Mouse (Mus musculus): ENCODE data around the gene Rcsd1. TPM values are rescaled to one million over a fixed set of nuclear protein-coding genes. Genes with fewer than 3 reads are reported as not detected.

Gene Rcsd1
- polyA plus RNA-seq, 1 experiment from 2014 or later = 53.7 TPM

DNA sequence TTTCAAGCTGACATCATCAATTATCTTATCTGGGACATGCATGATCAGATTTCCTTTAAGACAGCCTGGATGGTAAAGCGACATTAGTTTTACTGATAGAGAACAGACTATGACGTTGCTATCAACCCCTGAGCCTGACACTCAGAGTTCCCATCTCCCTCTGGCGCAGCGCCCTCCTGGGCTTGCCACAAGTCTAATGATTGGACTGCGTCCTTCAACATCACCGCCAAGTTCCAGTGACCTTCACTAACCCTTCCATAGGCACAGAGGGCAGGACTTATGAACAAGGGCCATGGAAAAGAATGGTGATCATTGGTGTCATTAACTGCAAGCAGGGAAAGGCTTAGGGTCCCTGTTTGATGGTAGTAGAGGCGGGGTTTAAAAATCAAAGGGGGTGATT is 12.7 kb downstream of the Rcsd1 start:
- 77% methylated on average over 7 of the region's 7 CpGs for WGBS
- Histone ChIP-seq H3K4me3 (replicated peaks; ENCODE audit: low read depth, low read length) (no peak overlapping the region), H3K27ac (no peak overlapping the region), H3K9ac (ENCODE audit: low read depth, low read length) (no peak overlapping the region), H3K36me3 (ENCODE audit: insufficient read depth, low read length) (no peaks in the 10 kb centered on the region), H3K27me3 (ENCODE audit: insufficient read depth, low read length) (no peaks in the 10 kb centered on the region), H3K9me3 (replicated peaks; ENCODE audit: low read length) (no peaks in the 10 kb centered on the region), H3K4me2 (ENCODE audit: low read length) (no peak overlapping the region), H3K4me1 (replicated peaks; ENCODE audit: insufficient read depth, low read length) (peaks cover 59% of the 10 kb centered on the region)
- DNase-seq (ENCODE audit: low spot score) (no peak), ATAC-seq (replicated peaks; ENCODE audit: low FRiP score, low read depth) (no peak)
- no peak for TF ChIP-seq CTCF (IDR thresholded peaks at IDR 0.05; ENCODE audit: low read depth)

DNA sequence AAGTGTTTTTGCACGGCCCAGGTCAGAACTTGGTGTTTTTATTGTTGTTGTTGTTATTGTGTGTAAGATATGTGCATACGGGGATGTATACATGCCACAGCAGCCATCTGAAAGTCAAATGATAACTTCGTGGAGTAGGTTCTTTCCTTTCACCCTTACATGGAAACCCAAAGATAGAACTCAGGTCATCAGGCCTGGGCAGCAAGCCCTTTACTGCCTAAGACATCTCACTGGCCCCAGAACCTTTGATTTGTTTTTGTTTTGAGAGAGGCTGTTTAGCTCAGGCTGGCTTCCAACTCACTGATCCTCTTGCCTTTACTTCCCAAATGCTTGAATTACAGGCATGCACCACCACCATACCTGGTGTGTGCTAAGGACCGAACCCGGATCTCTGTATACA is 13.5 kb downstream of the Rcsd1 start:
- 70% methylated on average over 5 of the region's 5 CpGs for WGBS
- Histone ChIP-seq H3K4me2 (ENCODE audit: low read length) (no peak overlapping the region), H3K4me3 (replicated peaks; ENCODE audit: low read depth, low read length) (no peak overlapping the region), H3K9me3 (replicated peaks; ENCODE audit: low read length) (no peaks in the 10 kb centered on the region), H3K27ac (peak overlapping the region; percentile 58; the same call in 1 of the 2 replicates), H3K4me1 (replicated peaks; ENCODE audit: insufficient read depth, low read length) (peaks cover 58% of the 10 kb centered on the region), H3K27me3 (ENCODE audit: insufficient read depth, low read length) (no peaks in the 10 kb centered on the region), H3K9ac (ENCODE audit: low read depth, low read length) (no peak overlapping the region), H3K36me3 (ENCODE audit: insufficient read depth, low read length) (no peaks in the 10 kb centered on the region)
- ATAC-seq (replicated peaks; ENCODE audit: low FRiP score, low read depth) (no peak), DNase-seq (ENCODE audit: low spot score) (no peak)
- TF ChIP-seq CTCF (IDR thresholded peaks at IDR 0.05; ENCODE audit: low read depth) = no peak

DNA sequence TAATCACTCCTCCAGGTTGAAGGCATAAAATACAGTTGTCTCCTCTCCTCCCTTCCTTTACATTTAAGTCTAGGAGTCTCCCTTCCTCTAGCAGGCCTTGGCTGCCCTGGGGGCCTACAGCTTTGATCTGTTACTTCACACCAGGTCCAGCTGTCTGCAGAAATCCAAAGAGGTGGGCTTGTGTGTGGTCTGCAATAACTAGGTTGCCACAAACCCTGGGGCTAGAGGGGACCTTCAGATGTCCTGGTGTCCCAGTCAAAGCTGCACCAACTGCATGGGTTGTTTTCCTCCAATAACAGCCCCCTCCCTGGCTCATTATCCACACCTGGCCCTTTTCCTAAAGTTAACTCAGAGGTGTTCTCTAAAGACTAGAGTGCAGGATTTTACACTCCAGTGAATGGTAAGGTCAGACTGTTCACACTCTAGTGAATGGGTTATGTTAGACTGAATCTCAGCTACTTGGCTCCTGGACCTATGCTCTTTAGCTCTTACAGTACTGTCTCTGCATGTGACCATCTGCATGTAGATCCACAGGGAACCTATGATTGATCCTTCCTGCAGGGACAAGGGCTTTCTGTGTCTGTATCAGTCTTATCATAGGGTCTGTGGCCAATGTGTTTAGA is 14.1 kb downstream of the Rcsd1 start:
- ATAC-seq (replicated peaks; ENCODE audit: low FRiP score, low read depth) (no peak; the same call in 1 of the 2 replicates), DNase-seq (ENCODE audit: low spot score) (no peak)
- no peak for TF ChIP-seq CTCF (IDR thresholded peaks at IDR 0.05; ENCODE audit: low read depth)
- H3K27me3 ChIP-seq (ENCODE audit: insufficient read depth, low read length) = no peaks in the 10 kb centered on the region
- no peak overlapping the region for H3K9ac ChIP-seq (ENCODE audit: low read depth, low read length)
- peaks cover 57% of the 10 kb centered on the region for H3K4me1 ChIP-seq (replicated peaks; ENCODE audit: insufficient read depth, low read length)
- H3K27ac ChIP-seq = peak overlapping the region; percentile 58; the same call in 1 of the 2 replicates
- no peak overlapping the region for H3K4me3 ChIP-seq (replicated peaks; ENCODE audit: low read depth, low read length)
- H3K4me2 ChIP-seq (ENCODE audit: low read length) = no peak overlapping the region
- H3K36me3 ChIP-seq (ENCODE audit: insufficient read depth, low read length) = no peaks in the 10 kb centered on the region
- H3K9me3 ChIP-seq (replicated peaks; ENCODE audit: low read length) = no peaks in the 10 kb centered on the region

DNA sequence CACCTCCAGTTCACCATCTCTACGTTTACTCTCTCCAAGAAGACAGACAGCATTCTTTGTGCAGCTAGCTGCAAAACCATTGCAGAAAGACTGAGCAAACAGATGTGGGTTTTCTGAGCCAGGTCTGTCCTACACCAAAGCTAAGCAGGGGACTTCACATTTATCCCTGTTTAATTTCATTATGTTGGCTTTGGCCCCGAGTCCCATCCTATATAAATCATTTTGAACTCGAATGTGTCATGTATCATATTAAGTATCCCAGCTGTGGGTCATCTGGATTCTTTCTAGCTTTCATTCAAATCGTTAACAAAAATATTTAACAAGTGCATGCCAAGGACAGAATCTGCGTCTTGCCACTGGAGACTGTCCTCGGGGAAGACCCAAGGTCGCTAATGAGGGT is 15.7 kb downstream of the Rcsd1 start:
- no peak overlapping the region for H3K4me3 ChIP-seq (replicated peaks; ENCODE audit: low read depth, low read length)
- no peaks in the 10 kb centered on the region for H3K9me3 ChIP-seq (replicated peaks; ENCODE audit: low read length)
- peaks cover 50% of the 10 kb centered on the region for H3K4me1 ChIP-seq (replicated peaks; ENCODE audit: insufficient read depth, low read length)
- no peaks in the 10 kb centered on the region for H3K36me3 ChIP-seq (ENCODE audit: insufficient read depth, low read length)
- H3K27ac ChIP-seq = peak overlapping the region; percentile 58; the same call in 1 of the 2 replicates
- no peak overlapping the region for H3K9ac ChIP-seq (ENCODE audit: low read depth, low read length)
- H3K4me2 ChIP-seq (ENCODE audit: low read length) = no peak overlapping the region
- no peaks in the 10 kb centered on the region for H3K27me3 ChIP-seq (ENCODE audit: insufficient read depth, low read length)
- DNase-seq (ENCODE audit: low spot score) = peak; percentile 70
- ATAC-seq (replicated peaks; ENCODE audit: low FRiP score, low read depth) = no peak
- no peak for TF ChIP-seq CTCF (IDR thresholded peaks at IDR 0.05; ENCODE audit: low read depth)
- 30% methylated on average over 7 of the region's 7 CpGs for WGBS

DNA sequence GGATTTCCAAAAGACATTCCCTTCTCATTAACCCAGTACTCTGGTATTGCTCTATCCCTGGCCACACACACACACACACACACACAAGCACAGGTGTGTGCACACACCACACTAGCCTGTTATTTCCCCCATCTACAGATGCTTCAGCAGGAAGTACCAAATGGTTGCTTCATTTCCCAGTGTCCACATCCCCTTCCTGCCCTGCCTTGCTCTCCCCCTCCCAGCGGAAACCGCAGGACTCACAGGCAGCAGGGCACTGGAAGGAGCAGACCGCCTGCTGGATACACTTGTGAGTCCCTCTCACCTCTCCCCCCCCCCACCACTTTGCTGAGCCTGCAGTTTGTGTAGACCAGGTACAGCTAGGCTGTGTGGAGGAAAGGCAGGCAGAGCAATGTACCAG is 18.0 kb downstream of the Rcsd1 start:
- H3K9ac ChIP-seq (ENCODE audit: low read depth, low read length) = no peak overlapping the region
- H3K27me3 ChIP-seq (ENCODE audit: insufficient read depth, low read length) = no peaks in the 10 kb centered on the region
- peak overlapping the region; percentile 54; the same call in 1 of the 2 replicates for H3K27ac ChIP-seq
- WGBS = 9% methylated on average over 3 of the region's 3 CpGs
- H3K4me2 ChIP-seq (ENCODE audit: low read length) = 0 out of 2 replicates have a peak overlapping the region, but pooled peaks have one; percentile 7
- ATAC-seq (replicated peaks; ENCODE audit: low FRiP score, low read depth) = no peak
- no peak overlapping the region for H3K4me3 ChIP-seq (replicated peaks; ENCODE audit: low read depth, low read length)
- H3K36me3 ChIP-seq (ENCODE audit: insufficient read depth, low read length) = no peaks in the 10 kb centered on the region
- DNase-seq (ENCODE audit: low spot score) = peak; percentile 64
- no peaks in the 10 kb centered on the region for H3K9me3 ChIP-seq (replicated peaks; ENCODE audit: low read length)
- H3K4me1 ChIP-seq (replicated peaks; ENCODE audit: insufficient read depth, low read length) = peaks cover 54% of the 10 kb centered on the region
- 0 out of 2 replicates have a peak, but pooled peaks have one; percentile 7 for TF ChIP-seq CTCF (IDR thresholded peaks at IDR 0.05; ENCODE audit: low read depth)

DNA sequence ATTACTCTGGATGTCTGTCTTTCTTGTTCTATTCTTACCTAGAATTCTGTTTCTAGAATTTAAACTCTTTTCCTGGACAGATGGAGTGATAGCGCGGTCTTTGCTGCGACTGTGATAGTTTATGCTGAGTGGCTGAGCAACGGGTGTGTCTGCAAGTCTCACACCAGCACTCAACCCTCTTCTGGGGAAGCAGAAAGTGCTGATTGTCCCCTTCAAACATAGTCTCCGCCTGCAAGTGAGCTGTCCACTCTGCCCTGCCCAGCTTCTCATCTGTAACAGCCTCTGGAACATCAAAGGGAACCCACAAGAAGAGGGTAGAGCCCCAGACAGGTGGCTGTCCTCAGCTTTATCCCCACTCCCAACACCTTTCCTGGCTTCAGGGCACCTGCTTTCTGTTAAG is 19.7 kb downstream of the Rcsd1 start:
- WGBS = 70% methylated on average over 5 of the region's 5 CpGs
- TF ChIP-seq CTCF (IDR thresholded peaks at IDR 0.05; ENCODE audit: low read depth) = no peak
- no peak overlapping the region for H3K4me3 ChIP-seq (replicated peaks; ENCODE audit: low read depth, low read length)
- no peaks in the 10 kb centered on the region for H3K27me3 ChIP-seq (ENCODE audit: insufficient read depth, low read length)
- no peaks in the 10 kb centered on the region for H3K9me3 ChIP-seq (replicated peaks; ENCODE audit: low read length)
- no peaks in the 10 kb centered on the region for H3K36me3 ChIP-seq (ENCODE audit: insufficient read depth, low read length)
- no peak overlapping the region for H3K27ac ChIP-seq
- peaks cover 43% of the 10 kb centered on the region for H3K4me1 ChIP-seq (replicated peaks; ENCODE audit: insufficient read depth, low read length)
- DNase-seq (ENCODE audit: low spot score) (no peak), ATAC-seq (replicated peaks; ENCODE audit: low FRiP score, low read depth) (no peak)
- H3K9ac ChIP-seq (ENCODE audit: low read depth, low read length) = no peak overlapping the region
- no peak overlapping the region for H3K4me2 ChIP-seq (ENCODE audit: low read length)

DNA sequence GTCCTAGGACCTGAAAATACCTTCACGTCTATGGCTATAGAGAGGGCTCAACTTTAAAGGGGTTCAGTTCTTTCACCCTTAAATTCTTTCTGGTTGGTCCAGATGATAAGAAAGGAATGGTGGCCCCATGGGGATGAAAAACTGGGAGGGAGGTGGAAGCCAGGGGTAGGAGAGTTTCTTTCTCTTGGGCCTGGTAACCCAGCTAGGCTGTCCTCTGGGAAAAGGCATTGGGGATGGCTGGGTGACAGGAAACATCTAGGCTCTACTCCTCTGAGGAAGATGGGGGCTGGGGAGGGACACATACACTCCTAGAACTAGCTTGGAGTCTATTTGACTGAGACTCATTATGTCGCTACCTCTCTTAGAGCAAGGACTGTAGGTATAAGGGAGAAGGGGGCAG is 21.7 kb downstream of the Rcsd1 start:
- peaks cover 28% of the 10 kb centered on the region for H3K4me1 ChIP-seq (replicated peaks; ENCODE audit: insufficient read depth, low read length)
- WGBS = 81% methylated on average over 2 of the region's 2 CpGs

More for the DNA sequence above, 21.7 kb downstream of the Rcsd1 start:
- TF ChIP-seq CTCF (IDR thresholded peaks at IDR 0.05; ENCODE audit: low read depth) = no peak
- H3K4me3 ChIP-seq (replicated peaks; ENCODE audit: low read depth, low read length) = no peak overlapping the region
- H3K9me3 ChIP-seq (replicated peaks; ENCODE audit: low read length) = no peaks in the 10 kb centered on the region
- no peak overlapping the region for H3K27ac ChIP-seq
- no peaks in the 10 kb centered on the region for H3K27me3 ChIP-seq (ENCODE audit: insufficient read depth, low read length)
- no peak overlapping the region for H3K9ac ChIP-seq (ENCODE audit: low read depth, low read length)
- no peak overlapping the region for H3K4me2 ChIP-seq (ENCODE audit: low read length)
- no peaks in the 10 kb centered on the region for H3K36me3 ChIP-seq (ENCODE audit: insufficient read depth, low read length)
- ATAC-seq (replicated peaks; ENCODE audit: low FRiP score, low read depth) (no peak), DNase-seq (ENCODE audit: low spot score) (no peak)
